Mouse (Mus musculus) common myeloid progenitor, adult 5-6 weeks (primary cell): ENCODE measurements around the gene Gm11020. TPM values are rescaled to one million over a fixed set of nuclear protein-coding genes. Genes with fewer than 3 reads are reported as not detected.
"Not testable (repeated sequence)": the region's sequence is repeated elsewhere in the genome, so short reads cannot be mapped to it uniquely, and the experiment has no call there.

ENCODE experiments used
- ATAC-seq: replicated peaks from 2 replicates; pipeline ENCODE4 v1.8.0; 2016; ENCODE audit warnings: low read depth, mild to moderate bottlenecking, moderate TSS enrichment, inconsistent platforms; ENCODE audit not compliant: poor library complexity, severe bottlenecking
- total RNA-seq: library from RNA; stranded (forward); fragments of 200-1000, 187-1606 nt; gene quantifications from 2 replicates; pipeline ENCODE4 v1.2.3, GENCODE M21; 2017

Gene Gm11020
- total RNA-seq: not detected in 2 replicates

- not testable (repeated sequence) for ATAC-seq
These were observed at the start of gene Gm11020 for GRCm38 (mm10) chr8:104321267-104321666. Gene Gm11020 (plus strand): TSS chr8:104321567.

- ATAC-seq: not testable (repeated sequence)
These were observed 28.3 kb upstream of the Gm11020 start, which contains the start of gene Cmtm2a for GRCm38 (mm10) chr8:104293081-104293480. Gene Cmtm2a (minus strand): TSS chr8:104293181.

- no peak for ATAC-seq
These were observed 27.0 kb upstream of the Gm11020 start for GRCm38 (mm10) chr8:104294396-104294795.

- ATAC-seq: not testable (repeated sequence)
These were observed 19.8 kb upstream of the Gm11020 start for GRCm38 (mm10) chr8:104301577-104301976.

- ATAC-seq: not testable (repeated sequence)
These were observed 18.8 kb upstream of the Gm11020 start for GRCm38 (mm10) chr8:104302536-104302935.

DNA sequence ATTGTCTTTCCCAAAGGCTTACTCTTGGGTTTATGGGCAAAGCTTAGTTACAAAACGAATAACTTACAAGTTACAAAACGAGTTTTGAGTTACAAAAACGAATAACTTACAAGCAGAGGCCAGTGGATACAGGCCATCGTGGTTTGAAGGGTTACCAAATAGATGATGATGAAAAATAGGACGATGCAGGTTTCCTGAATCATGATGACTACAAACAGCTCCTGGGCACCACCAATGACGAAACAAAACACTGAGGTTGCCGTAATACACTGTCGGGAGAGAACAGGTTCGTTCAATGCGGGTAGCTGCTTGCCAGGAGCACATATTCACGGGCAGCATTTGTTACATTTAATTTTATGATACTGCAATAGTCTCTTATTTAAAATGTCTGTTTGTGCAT is 16.4 kb upstream of the Gm11020 start:
- no peak for ATAC-seq

GRCm38 (mm10) chr8:104308341-104308740 is 13.0 kb upstream of the Gm11020 start:
- ATAC-seq: not testable (repeated sequence)

GRCm38 (mm10) chr8:104309441-104310155 is 11.8 kb upstream of the Gm11020 start, which contains the start of the genes Gm45711 and Cmtm1:
Gene Gm45711 (minus strand): TSS chr8:104310081.
Gene Cmtm1 (minus strand): TSS chr8:104310145.
- not testable (repeated sequence) for ATAC-seq

DNA sequence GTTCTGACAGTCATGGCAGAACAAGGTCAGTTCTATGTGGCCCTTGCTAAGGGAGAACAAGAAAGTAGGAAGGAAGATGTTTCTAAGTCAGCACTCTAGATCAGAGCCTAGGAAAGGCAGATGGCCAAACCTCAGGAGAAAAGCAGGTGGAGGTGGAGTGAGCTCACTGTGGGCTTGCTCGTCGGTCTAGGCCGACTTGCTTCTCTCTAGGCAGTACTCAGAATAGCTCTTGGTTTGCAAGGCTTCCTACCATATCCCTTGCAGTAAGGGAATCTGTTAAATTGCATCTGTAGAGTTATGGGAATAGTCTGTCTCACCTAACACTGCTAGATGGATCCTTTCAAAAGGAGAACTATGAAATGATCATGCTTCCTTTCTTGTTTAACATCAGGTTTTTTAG is 9.3 kb upstream of the Gm11020 start:
- not testable (repeated sequence) for ATAC-seq

GRCm38 (mm10) chr8:104313311-104313710 is 8.1 kb upstream of the Gm11020 start:
- no peak for ATAC-seq

GRCm38 (mm10) chr8:104321930-104322329 is 563 bp downstream of the Gm11020 start, which contains the start of gene Cmtm2b:
Gene Cmtm2b (plus strand): TSS chr8:104322230.
- not testable (repeated sequence) for ATAC-seq

DNA sequence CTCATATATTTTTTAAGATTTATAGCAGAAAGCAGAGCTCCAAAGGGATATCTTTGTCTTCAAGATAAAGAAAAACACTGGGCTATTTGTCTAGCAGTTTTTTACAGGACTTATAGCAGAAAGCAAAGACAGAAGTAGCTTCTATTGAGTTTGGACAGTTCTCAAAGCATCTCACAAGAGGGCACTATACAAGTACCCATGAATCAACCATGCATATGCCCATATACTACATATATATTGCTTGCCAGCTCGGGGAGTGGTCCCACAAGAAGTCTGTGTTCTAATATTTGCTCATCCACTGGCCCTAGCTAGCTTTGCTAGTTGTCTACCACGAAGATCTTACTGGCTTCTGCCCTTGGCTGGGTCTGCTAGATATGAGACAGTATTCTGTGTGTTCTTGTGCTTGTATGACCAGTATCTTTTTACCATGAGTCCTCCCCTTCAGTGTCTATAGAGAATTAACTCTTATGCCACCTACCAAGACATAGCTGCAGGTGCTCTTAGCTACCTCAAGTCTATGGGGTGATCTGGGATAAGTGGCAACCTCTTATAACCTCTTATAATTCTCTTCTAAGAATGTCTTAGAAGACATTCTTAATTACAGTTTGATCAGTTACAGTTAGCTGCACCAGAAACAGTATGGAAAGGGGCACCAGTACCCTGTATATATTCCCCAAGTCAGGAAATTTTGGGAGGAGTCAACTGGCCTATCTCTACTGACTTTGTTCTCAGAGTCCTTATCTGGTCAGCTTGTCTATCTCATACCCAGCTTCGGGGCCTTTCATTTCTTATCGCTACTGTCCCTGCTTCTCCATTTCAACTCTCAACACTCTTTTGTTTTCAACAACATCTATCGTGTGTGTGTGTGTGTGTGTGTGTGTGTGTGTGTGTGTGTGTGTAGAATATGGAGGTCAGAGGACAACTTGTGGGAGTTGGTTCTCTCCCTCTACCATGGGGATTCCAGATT is 11.6 kb downstream of the Gm11020 start:
- ATAC-seq: peak; percentile 43; the same call in 1 of the 2 replicates

DNA sequence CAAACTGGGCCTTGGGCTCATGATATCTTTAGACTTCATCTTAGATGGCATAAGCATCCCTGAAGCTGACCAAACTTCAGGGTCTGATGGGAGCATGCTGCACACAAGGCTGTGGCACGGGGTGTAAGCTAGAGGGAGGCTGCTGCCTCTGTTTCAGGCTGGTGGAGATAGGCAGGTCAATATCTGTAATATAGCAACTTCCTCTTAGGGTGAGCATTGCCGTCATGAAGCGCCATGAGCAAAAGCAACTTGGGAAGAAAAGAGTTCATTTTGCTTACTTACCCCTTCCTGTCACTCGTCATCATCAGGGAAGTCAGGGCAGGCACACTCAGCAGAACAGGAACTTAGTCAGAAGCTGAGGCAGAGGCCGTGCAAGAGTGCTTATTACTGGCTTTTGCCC is 12.4 kb downstream of the Gm11020 start:
- peak; percentile 80 for ATAC-seq

GRCm38 (mm10) chr8:104334196-104334595 is 12.8 kb downstream of the Gm11020 start:
- no peak for ATAC-seq

GRCm38 (mm10) chr8:104336806-104337205 is 15.4 kb downstream of the Gm11020 start:
- no peak for ATAC-seq

DNA sequence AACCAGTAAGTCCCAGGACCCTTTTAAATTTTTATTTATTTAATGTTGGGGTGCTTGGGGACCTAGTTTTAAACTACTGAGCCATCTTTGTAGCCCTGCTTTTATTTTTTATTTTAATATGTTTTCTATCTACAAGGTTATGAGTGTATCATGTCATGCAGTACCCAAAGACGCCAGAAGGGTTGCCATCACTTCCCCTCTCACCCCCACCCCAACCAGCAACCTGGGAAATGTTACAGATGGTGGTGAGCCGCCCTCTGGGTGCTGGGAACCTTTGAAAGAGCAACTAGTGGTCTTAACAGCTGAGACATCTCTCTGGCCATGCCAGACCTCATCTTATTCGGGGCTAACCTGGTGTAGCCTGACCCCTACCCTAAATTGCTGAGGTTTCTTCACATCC is 16.5 kb downstream of the Gm11020 start:
- no peak for ATAC-seq

GRCm38 (mm10) chr8:104339229-104339982 is 18.0 kb downstream of the Gm11020 start, which contains the start of gene Cmtm3:
Gene Cmtm3 (plus strand): TSS chr8:104339410.
- ATAC-seq: no peak

DNA sequence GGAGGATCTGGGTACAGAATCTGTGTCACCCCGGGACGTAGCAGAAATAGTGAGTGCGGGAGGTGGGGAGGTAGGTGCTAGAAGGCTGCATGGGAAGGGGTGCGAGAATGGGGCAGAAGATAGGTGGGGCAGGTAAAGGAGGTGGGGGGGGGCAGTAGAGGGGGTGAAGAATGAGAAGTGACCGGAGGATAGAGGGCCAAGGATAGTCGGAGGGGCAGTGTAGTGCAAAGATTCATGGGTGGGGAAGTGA is 18.5 kb downstream of the Gm11020 start:
- no peak for ATAC-seq

DNA sequence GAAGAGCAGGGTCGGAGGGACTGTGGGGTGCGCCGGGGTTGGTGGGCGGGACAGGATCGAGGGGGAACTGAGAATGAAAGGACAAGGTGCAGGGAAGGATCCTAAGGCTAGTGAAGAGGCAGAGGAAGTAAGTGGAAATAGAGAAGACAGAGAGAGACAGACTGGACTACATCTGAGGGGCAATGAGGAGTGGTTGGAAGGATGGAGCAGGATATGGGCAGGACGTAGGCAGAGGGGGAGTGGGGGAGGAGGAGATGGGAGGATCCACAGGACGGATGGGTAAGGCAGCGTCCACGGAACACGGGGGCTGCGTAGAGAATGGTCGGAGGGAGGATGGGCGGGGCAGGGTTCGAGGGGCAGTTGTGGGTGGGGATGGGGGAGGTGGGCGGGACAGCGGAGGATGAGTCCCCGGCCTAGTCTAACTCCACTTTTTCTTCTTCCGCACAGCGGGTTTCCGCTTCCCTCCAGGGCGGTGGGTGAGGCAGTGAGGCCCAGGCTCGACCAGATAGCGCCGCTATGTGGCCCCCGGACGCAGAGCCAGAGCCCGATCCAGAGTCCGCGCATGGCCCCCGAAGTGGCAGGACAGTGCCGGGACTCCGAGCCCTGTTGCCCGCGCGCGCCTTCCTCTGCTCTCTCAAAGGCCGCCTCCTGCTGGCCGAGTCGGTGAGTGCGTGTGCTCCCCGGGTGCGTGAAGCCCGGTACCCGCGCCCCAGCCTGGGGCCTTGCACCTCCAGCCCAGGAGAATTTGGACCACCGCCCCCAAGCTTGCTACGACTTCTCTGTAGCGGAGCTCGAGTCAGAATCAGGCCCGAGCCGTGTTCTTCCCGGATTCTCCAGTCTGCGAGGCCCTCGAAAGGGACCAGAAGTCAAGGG is 19.1 kb downstream of the Gm11020 start:
- ATAC-seq: peak; percentile 47
